Mouse (Mus musculus): Measurements from ENCODE around the gene Cep350.
A peak's percentile ranks its signal among the peaks of the same experiment; 100 is the strongest.
"Not testable (repeated sequence)": the region's sequence is repeated elsewhere in the genome, so short reads cannot be mapped to it uniquely, and the experiment has no call there.

Gene Cep350

GRCm38 (mm10) chr1:155886846-155887245, 86.2 kb downstream of the Cep350 start:
- no peak for DNase-seq (ENCODE audit: low spot score)

- DNase-seq (ENCODE audit: low spot score): not testable (repeated sequence)
These were observed 90.3 kb downstream of the Cep350 start for GRCm38 (mm10) chr1:155882646-155883231.

GRCm38 (mm10) chr1:155879596-155879995, 93.5 kb downstream of the Cep350 start:
- no peak for DNase-seq (ENCODE audit: low spot score)

GRCm38 (mm10) chr1:155862967-155863366, 110.1 kb downstream of the Cep350 start:
- DNase-seq (ENCODE audit: low spot score): no peak

GRCm38 (mm10) chr1:155854926-155855702, 117.9 kb downstream of the Cep350 start:
- DNase-seq (ENCODE audit: low spot score): no peak

GRCm38 (mm10) chr1:155853009-155853408, 120.0 kb downstream of the Cep350 start:
- DNase-seq (ENCODE audit: low spot score): no peak

- DNase-seq (ENCODE audit: low spot score): no peak
These were observed 128.8 kb downstream of the Cep350 start for GRCm38 (mm10) chr1:155844235-155844634.

- no peak for DNase-seq (ENCODE audit: low spot score)
These were observed 129.5 kb downstream of the Cep350 start for GRCm38 (mm10) chr1:155843538-155843937.

GRCm38 (mm10) chr1:155835667-155836066, 137.4 kb downstream of the Cep350 start:
- DNase-seq (ENCODE audit: low spot score): no peak

GRCm38 (mm10) chr1:155833610-155834009, 139.4 kb downstream of the Cep350 start:
- DNase-seq (ENCODE audit: low spot score): no peak

GRCm38 (mm10) chr1:155831958-155832357, 141.1 kb downstream of the Cep350 start:
- DNase-seq (ENCODE audit: low spot score): no peak

- no peak for DNase-seq (ENCODE audit: low spot score)
These were observed 142.2 kb downstream of the Cep350 start for GRCm38 (mm10) chr1:155830861-155831260.

- no peak for DNase-seq (ENCODE audit: low spot score)
These were observed 145.3 kb downstream of the Cep350 start for GRCm38 (mm10) chr1:155827703-155828295.

- no peak for DNase-seq (ENCODE audit: low spot score)
These were observed 146.2 kb downstream of the Cep350 start for GRCm38 (mm10) chr1:155826803-155827395.

GRCm38 (mm10) chr1:155825940-155826716, 146.9 kb downstream of the Cep350 start:
- DNase-seq (ENCODE audit: low spot score): no peak

- DNase-seq (ENCODE audit: low spot score): no peak
These were observed 152.4 kb downstream of the Cep350 start for GRCm38 (mm10) chr1:155820646-155821045.

- no peak for DNase-seq (ENCODE audit: low spot score)
These were observed 156.9 kb downstream of the Cep350 start for GRCm38 (mm10) chr1:155816167-155816566.

GRCm38 (mm10) chr1:155812581-155813499, 160.2 kb downstream of the Cep350 start, which contains the start of gene Qsox1:
Gene Qsox1, minus strand, starts transcription at chr1:155812889.
- DNase-seq (ENCODE audit: low spot score): peak; percentile 94

- no peak for DNase-seq (ENCODE audit: low spot score)
These were observed 161.0 kb downstream of the Cep350 start for GRCm38 (mm10) chr1:155811995-155812580.

GRCm38 (mm10) chr1:155810616-155811015, 162.4 kb downstream of the Cep350 start:
- no peak for DNase-seq (ENCODE audit: low spot score)
